Mouse (Mus musculus) monocyte, adult 5-6 weeks (primary cell): ENCODE results near the gene Fam43b. TPM values are rescaled to one million over a fixed set of nuclear protein-coding genes. Genes with fewer than 3 reads are reported as not detected.
A peak's percentile ranks its signal among the peaks of the same experiment; 100 is the strongest.

ENCODE experiments used
- ATAC-seq: fragments of 153-309, 156-312 bp; replicated peaks from 2 replicates; pipeline ENCODE4 v1.8.0; 2017; ENCODE audit warnings: mild to moderate bottlenecking; ENCODE audit not compliant: low TSS enrichment, insufficient number of reproducible peaks, severe bottlenecking, poor library complexity, low FRiP score
- total RNA-seq: library from RNA; stranded (forward); fragments of 200-1000, 200-491, 200-594 nt; gene quantifications from 3 replicates; pipeline ENCODE4 v1.2.3, GENCODE M21; 2017

The Fam43b gene
- total RNA-seq, 1 experiment from 2014 or later, result not detected

GRCm38 (mm10) chr4:138404806-138405205, 8.5 kb upstream of the Fam43b start:
- peak; percentile 53; the same call in 1 of the 2 replicates for ATAC-seq

GRCm38 (mm10) chr4:138396711-138397110, 383 bp upstream of the Fam43b start:
- no peak for ATAC-seq

- no peak for ATAC-seq
Measured at GRCm38 (mm10) chr4:138395087-138395970, 999 bp downstream of the Fam43b start.

DNA sequence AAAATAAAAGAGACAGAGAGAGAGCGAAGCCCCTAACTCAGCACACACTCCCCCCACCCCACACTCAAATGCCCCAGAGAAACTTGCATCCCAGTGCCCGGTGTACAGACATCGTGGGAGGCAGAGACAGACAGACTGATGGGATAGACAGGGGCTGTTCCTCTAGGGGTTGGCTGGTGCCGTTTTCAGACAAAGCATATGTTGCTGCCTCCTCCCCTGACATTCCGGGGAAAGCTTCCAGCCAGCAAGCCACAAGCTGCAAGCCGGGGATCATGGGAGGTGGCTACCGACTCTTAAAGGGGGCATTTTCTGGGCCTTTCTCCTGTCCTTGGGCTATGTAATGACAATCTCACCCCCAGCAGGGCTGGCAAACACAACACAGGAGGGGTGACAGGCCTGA, 2.6 kb downstream of the Fam43b start:
- ATAC-seq, result no peak

DNA sequence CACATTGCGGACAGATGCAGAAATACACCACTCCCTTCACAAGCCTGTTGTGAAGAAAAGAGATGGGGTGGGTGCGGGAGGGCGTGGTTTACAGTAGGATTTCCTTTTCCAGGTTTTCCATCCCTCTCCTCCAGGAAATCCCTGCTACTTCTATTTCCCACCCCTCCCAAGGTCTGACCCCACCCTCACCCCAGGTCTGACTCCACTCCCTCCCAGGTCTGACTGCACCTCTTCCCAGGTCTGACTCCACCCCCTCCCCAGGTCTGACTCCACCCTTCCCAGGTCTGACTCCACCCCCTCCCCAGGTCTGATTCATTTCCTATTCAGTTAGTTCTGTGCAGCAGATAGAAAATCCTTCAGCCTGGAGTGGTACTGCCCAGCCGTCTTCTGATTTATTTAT, 12.5 kb downstream of the Fam43b start:
- ATAC-seq, result no peak

GRCm38 (mm10) chr4:138382462-138382861, 13.9 kb downstream of the Fam43b start:
- ATAC-seq, result no peak

GRCm38 (mm10) chr4:138380132-138380689, 16.1 kb downstream of the Fam43b start:
- ATAC-seq, result no peak

DNA sequence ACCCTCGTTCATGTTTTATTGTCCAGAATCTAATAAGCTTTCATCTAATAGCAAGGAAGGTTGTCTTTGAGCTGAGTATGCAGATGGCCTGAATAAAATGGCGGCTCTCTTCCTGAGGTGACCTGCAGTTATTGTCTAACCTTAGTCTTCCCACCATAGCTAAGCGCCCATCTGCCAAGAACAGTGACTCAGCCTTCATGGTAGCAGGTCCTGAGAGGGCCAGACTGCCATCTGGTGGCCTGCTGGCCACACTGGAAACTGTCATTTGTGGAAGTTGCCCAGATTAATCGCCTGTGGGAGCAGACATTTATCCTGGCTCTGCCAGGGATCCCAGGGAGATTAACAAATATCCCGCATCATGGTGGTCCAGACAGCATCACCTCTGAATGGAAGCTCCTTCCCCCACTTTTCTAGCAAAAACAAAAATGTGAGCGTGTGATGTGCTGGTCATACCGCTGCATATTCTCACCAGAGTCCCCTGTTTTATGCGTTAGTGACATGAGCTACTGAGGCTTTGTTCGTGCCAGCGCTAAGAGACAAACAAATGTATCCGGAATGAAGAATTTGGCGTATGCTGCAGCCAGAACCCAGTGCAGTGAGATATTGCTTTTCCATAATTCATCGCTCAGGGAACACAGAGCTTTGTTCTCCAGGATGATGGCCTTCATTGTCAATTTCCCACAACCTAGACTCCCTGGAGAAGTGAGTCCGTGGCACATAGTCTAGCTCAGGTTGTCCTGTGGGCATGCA, 17.1 kb downstream of the Fam43b start:
- no peak for ATAC-seq

- ATAC-seq, result no peak
Measured at GRCm38 (mm10) chr4:138377526-138377925, 18.8 kb downstream of the Fam43b start.

DNA sequence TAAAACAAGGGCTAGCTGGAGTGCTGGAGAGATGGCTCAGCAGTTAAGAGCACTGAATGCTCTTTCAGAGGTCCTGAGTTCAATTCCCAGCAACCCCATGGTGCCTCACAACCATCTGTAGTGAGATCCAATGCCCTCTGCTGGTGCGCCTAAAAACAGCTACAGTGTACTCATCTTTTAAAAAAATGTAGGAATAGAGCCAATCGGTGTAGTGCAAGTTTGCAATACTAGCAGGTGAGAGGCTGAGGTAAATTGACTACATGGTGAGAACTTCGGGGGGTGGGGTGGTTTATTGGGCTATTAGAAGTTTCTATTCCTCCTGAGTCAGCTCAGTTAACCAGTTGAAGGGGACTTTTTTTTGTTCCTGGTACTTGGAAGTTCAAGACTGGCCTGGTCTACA, 21.2 kb downstream of the Fam43b start:
- ATAC-seq, result no peak

- ATAC-seq, result no peak
Measured at GRCm38 (mm10) chr4:138370996-138371516, 25.3 kb downstream of the Fam43b start.

DNA sequence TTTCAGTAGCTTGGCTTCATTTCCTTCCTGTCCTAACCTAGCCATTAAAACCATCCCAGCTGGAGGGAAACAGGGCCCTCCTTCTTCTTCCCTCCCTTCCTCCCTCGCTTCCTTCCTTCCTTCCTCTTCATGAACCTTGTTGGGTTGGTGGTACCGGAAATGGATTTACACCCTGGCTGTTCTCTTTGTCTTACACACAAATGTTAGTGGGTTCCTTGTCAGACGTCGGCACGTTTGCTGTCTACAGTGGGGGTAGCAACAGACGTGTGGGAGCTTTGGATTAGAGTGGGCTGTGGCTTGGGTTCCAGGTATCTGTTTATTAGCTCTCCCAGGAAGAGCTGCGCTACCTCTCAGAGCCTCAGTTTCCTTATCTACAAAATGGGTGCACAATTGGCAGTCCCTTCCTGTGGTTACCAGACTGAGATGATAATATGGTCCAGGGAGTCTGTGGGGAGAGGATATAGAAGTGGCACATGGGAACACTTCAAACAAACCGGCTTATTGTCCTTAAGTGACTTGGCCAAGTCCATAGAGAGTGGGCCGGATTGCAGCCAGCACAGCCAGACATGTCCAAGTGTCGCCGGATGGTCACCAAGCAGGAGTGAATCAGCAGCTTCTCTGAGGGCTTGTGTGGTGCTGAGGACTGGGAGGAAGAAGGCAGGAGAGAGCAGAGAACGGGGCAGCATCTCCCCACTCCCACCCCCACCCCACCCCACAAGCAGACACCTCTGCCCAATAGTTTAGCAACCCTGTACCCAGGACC, 27.6 kb downstream of the Fam43b start:
- no peak for ATAC-seq

- ATAC-seq, result no peak
Measured at GRCm38 (mm10) chr4:138367641-138368497, 28.5 kb downstream of the Fam43b start, which contains the start of gene Cda. TSS of gene Cda (minus strand) at chr4:138367992.

DNA sequence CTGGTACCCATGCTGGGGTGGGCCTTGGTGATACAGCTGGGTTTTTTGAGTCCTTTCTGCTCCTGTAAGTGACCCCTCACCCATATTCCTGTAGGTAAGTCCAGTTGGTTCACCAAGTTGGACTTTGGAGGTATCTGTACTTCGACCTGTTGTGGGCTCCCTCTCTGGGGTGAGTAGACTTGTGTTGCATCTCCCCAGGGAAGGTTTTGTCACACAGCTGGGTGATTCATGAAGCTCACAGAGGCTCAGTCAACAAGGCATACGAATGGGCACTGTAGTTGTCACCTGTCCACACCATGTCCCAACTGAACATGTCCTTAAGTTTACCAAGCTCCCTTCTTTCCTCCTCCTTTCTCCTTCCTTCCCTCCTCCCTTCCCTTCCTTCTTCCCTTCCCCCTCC, 29.8 kb downstream of the Fam43b start:
- ATAC-seq, result no peak

DNA sequence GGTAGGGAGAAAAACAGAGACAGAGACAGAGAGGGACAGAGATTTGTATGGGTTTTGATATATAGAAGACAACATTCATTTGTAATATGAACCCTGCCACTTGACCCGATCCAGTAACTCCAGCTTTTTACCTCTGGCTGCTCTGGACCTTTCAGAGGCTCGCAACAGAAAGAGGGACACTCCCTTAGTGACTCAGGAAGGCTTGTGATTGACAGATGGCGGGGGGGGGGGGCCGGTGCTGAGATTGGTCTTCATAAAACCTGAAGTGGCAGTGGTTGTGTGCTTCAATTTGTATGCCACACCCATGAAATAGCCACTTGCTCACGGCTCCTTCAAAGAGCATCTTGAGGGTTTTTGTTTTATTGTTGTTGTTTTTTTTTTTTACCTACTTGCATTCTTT, 32.8 kb downstream of the Fam43b start:
- no peak for ATAC-seq

GRCm38 (mm10) chr4:138362883-138363282, 33.4 kb downstream of the Fam43b start:
- no peak for ATAC-seq

DNA sequence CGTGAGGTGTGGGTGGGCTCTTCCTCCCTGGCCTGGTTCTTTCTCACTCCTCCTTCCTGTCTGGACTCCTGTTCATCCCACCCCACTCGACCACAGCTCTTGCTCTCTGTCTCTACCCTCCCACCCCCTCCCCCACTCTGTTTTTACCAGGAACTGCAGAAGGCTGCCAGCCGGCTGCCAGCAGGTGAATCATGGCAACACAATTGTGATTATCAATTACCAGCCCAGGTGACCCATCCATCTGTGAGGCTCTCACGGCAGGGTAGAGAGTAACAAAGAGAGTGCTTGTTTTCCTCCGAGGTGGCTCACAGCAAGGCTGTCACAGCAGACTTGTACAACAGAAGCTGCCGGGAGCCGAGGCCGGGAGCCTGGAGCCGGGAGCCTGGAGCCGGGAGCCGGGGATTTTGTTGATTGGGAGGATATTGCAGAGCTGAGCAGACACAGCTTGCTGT, 34.9 kb downstream of the Fam43b start:
- no peak for ATAC-seq

DNA sequence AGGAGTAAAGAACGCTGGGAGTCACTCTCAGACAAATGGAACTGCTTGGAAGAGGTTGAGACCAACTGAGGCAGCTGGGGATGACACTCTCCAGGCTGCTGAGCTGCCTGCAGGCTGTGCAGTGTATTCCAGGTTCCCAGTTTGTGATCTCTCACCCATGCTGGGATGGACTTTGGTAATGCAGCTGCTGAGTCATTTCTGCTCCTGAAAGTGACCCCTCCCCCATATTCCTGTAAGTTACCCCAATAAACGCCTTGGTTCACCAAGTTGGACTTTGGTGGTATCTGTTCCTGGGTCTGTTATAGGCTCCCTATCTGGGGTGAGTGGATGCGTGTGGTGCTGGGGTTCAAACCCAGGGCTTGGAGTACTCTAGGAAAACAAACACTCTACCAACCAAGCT, 38.2 kb downstream of the Fam43b start:
- ATAC-seq, result no peak
